Mouse (Mus musculus) cerebellum, adult 2 months (tissue): Measurements from ENCODE around the gene Gm8212. TPM values are rescaled to one million over a fixed set of nuclear protein-coding genes. Genes with fewer than 3 reads are reported as not detected.
"Not testable (repeated sequence)": the region's sequence is repeated elsewhere in the genome, so short reads cannot be mapped to it uniquely, and the experiment has no call there.

ENCODE experiments used
- DNase-seq, 2 experiments: peaks; one replicate each; pipeline ENCODE4 v3.0.0; 2021
- H3K27ac ChIP-seq: fragments of 200-500 bp; 2 replicates; pipeline ENCODE4 v1.5.1; 2012; ENCODE audit warnings: low read length, control low read depth, inconsistent platforms; ENCODE audit not compliant: insufficient read depth
- H3K27me3 ChIP-seq: fragments of 200-500 bp; 2 replicates; pipeline ENCODE4 v1.6.1; 2012; ENCODE audit warnings: inconsistent platforms, mild to moderate bottlenecking, low read length, moderate library complexity; ENCODE audit not compliant: control insufficient read depth, insufficient read depth
- H3K4me1 ChIP-seq: fragments of 200-500 bp; 2 replicates; pipeline ENCODE4 v1.6.1; 2011; ENCODE audit warnings: low read length; ENCODE audit not compliant: control insufficient read depth, insufficient read depth
- H3K4me3 ChIP-seq: fragments of 200-500 bp; replicated peaks from 2 replicates; pipeline ENCODE3; 2011; ENCODE audit warnings: mild to moderate bottlenecking, low read depth, low read length, control low read depth; ENCODE audit not compliant: insufficient read depth
- CTCF ChIP-seq: fragments of 200-500 bp; IDR thresholded peaks from 2 replicates; pipeline ENCODE4 v1.5.1; 2011; ENCODE audit warnings: low read depth, mild to moderate bottlenecking, control low read depth, low read length, moderate library complexity, borderline replicate concordance; ENCODE audit not compliant: insufficient read depth
- POLR2A ChIP-seq: fragments of 200-500 bp; IDR thresholded peaks from 2 replicates; pipeline ENCODE4 v1.6.1; 2011; ENCODE audit warnings: low read length, control low read depth, borderline replicate concordance; ENCODE audit not compliant: insufficient read depth
- WGBS: fragments of 180-500 bp; shearing (Covaris S2); methylation state at CpG from one replicate; pipeline ENCODE4 v1.1.7; 2018; 5-methylcytosine and 5-hydroxymethylcytosine counted together
- polyA plus RNA-seq: library from polyadenylated mRNA; depleted of rRNA; stranded (reverse); fragments of >200 nt; gene quantifications from 2 replicates; pipeline ENCODE4 v1.2.3, GENCODE M21; 2012; rRNA removed

Gm8212 gene
- not detected in 2 replicates for polyA plus RNA-seq

DNA sequence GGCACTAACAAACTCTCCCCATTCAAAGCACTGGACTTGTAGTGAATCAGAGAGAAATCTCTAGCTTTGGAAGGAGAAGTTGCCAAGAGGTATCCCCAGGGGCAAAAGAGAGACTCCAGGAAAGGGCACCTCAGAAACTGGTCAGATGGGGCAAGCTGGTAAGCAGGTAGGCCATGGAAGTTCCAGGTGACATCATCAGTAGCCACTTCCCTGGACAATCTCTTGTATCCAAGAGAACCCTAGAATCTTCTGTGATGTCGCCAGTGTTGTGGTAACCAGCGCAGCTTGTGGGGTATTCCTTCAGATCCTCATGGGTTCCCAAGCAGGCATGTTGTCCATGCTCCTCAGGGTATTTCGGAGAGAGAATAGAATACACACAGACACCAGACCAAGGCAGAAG, at the start of gene Gm8212:
Gene Gm8212, plus strand, starts transcription at position 301 of the 400 bp plus-strand sequence.
- not testable (repeated sequence) for H3K4me3 ChIP-seq, H3K27me3 ChIP-seq, H3K4me1 ChIP-seq, DNase-seq, H3K27ac ChIP-seq
- 83% methylated on average over 2 of the region's 3 CpGs for WGBS

DNA sequence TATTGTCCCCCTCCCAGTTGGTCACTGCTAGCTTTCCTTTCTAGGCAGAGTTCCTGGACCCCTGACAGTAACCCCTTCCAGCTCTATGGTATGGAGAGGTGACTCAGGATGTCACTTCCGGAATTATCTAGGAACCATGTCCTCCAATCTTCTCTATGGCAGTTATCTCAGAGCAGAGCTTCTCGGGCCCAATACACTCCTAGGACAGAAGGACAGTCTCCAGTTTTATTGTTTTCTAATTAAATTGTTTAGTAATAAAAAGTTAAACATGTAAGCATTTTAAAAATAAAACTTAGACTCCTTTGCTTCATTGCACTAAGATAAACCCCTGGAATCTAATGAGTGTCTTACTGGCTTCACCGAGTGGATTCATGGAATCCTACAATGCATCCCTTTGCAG, 15.7 kb downstream of the Gm8212 start, which contains the start of gene 4930503E14Rik:
Gene 4930503E14Rik, minus strand, starts transcription at position 101 of the 400 bp plus-strand sequence.
- DNase-seq, H3K4me1 ChIP-seq, H3K4me3 ChIP-seq, H3K27me3 ChIP-seq, H3K27ac ChIP-seq: not testable (repeated sequence)
- WGBS: 84% methylated on average over 3 of the region's 3 CpGs

DNA sequence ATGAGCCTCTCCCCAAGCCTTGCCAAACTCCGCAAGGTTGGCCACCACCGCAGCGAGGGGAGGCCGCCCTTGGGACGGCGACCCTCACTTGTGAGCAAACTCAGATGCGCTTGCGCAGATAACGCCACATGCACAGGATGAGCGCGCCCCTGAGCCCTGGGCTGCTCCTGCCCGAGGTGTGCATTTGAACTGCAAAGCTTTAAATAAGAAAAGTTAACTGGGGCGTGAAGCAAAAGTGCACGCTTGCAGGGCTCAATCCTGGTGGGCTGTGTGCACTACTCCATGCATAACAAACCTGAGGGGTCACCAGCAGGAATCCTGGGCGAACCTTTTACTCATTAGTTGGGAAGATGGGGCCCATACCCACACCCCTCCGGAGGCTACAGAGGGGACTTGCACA, 50.6 kb downstream of the Gm8212 start:
- WGBS: 89% methylated on average over 16 of the region's 16 CpGs
- H3K4me1 ChIP-seq: no peaks in the 10 kb centered on the region
- TF ChIP-seq POLR2A: no peak
- TF ChIP-seq CTCF: no peak

More for the DNA sequence above, 50.6 kb downstream of the Gm8212 start:
- H3K27ac ChIP-seq: no peak overlapping the region
- no peak overlapping the region for H3K4me3 ChIP-seq
- H3K27me3 ChIP-seq: no peaks in the 10 kb centered on the region
- DNase-seq: no peak

Other genes starting within 250 kb of the Gm8212 start
- gene Ang5, start 240.6 kb upstream of the Gm8212 start, polyA plus RNA-seq: not detected in 2 replicates
- not detected in 2 replicates for gene Ang6, start 195.4 kb upstream of the Gm8212 start, polyA plus RNA-seq
- gene Ear2, start 95.0 kb upstream of the Gm8212 start, polyA plus RNA-seq: 0.33 and 0.44 TPM in 2 replicates
- gene Gm3327, start 73.8 kb upstream of the Gm8212 start, polyA plus RNA-seq: not detected in 2 replicates
- not detected in 2 replicates for gene 4930503E14Rik, start 15.6 kb downstream of the Gm8212 start, polyA plus RNA-seq
- not detected in 2 replicates for gene Gm8220, start 87.9 kb downstream of the Gm8212 start, polyA plus RNA-seq
- not detected in 2 replicates for gene Gm5930, start 140.9 kb downstream of the Gm8212 start, polyA plus RNA-seq
- not detected in 2 replicates for gene Gm8229, start 167.7 kb downstream of the Gm8212 start, polyA plus RNA-seq
- not detected in 2 replicates for gene Gm3371, start 213.0 kb downstream of the Gm8212 start, polyA plus RNA-seq
- not detected in 2 replicates for gene Gm8232, start 236.0 kb downstream of the Gm8212 start, polyA plus RNA-seq